Mouse (Mus musculus) midbrain, embryonic 13.5 days (tissue): ENCODE results near the gene Clk1. TPM values are rescaled to one million over a fixed set of nuclear protein-coding genes. Genes with fewer than 3 reads are reported as not detected.

Experiments used
- ATAC-seq: fragments of 200-750 bp; cut with Nextera tagmentation; 2 replicates; pipeline ENCODE4 v1.8.0; 2017; ENCODE audit warnings: mild to moderate bottlenecking, moderate TSS enrichment, moderate library complexity
- H3K27ac ChIP-seq: fragments of 300-500 bp; sonication (generic); 2 replicates; pipeline ENCODE4 v1.5.1; 2015; ENCODE audit warnings: inconsistent platforms, mild to moderate bottlenecking, moderate library complexity
- H3K27me3 ChIP-seq: fragments of 300-500 bp; sonication (generic); 2 replicates; pipeline ENCODE4 v1.6.1; 2015; ENCODE audit warnings: mild to moderate bottlenecking, inconsistent platforms
- H3K36me3 ChIP-seq: fragments of 300-500 bp; sonication (generic); 2 replicates; pipeline ENCODE4 v1.6.1; 2015; ENCODE audit warnings: mild to moderate bottlenecking, inconsistent platforms
- H3K4me1 ChIP-seq: fragments of 300-500 bp; sonication (generic); replicated peaks from 2 replicates; pipeline ENCODE4 v1.6.1; 2015; ENCODE audit warnings: inconsistent platforms
- H3K4me2 ChIP-seq: fragments of 300-500 bp; sonication (generic); replicated peaks from 2 replicates; pipeline ENCODE4 v1.6.1; 2015; ENCODE audit warnings: moderate library complexity, mild to moderate bottlenecking, inconsistent platforms
- H3K4me3 ChIP-seq: fragments of 300-500 bp; sonication (generic); replicated peaks from 2 replicates; pipeline ENCODE4 v1.5.1; 2015; ENCODE audit warnings: mild to moderate bottlenecking, inconsistent platforms
- H3K9ac ChIP-seq: fragments of 300-500 bp; sonication (generic); replicated peaks from 2 replicates; pipeline ENCODE4 v1.6.1; 2015; ENCODE audit warnings: mild to moderate bottlenecking, inconsistent platforms
- H3K9me3 ChIP-seq: fragments of 300-500 bp; sonication (generic); 2 replicates; pipeline ENCODE4 v1.6.1; 2016; ENCODE audit warnings: mild to moderate bottlenecking, inconsistent platforms
- WGBS: fragments of 180-500 bp; shearing (Covaris S2); methylation state at CpG from one replicate; pipeline ENCODE4 v1.1.7; 2015; 5-methylcytosine and 5-hydroxymethylcytosine counted together
- polyA plus RNA-seq: library from polyadenylated mRNA; unstranded; fragments of >200 nt; fragmentation: Nextera tagmentation; extraction: Ambion mirVana; gene quantifications from 2 replicates; pipeline ENCODE4 v1.2.1, GENCODE M21; 2015

Clk1 gene
- 171 and 194 TPM in 2 replicates for polyA plus RNA-seq

DNA sequence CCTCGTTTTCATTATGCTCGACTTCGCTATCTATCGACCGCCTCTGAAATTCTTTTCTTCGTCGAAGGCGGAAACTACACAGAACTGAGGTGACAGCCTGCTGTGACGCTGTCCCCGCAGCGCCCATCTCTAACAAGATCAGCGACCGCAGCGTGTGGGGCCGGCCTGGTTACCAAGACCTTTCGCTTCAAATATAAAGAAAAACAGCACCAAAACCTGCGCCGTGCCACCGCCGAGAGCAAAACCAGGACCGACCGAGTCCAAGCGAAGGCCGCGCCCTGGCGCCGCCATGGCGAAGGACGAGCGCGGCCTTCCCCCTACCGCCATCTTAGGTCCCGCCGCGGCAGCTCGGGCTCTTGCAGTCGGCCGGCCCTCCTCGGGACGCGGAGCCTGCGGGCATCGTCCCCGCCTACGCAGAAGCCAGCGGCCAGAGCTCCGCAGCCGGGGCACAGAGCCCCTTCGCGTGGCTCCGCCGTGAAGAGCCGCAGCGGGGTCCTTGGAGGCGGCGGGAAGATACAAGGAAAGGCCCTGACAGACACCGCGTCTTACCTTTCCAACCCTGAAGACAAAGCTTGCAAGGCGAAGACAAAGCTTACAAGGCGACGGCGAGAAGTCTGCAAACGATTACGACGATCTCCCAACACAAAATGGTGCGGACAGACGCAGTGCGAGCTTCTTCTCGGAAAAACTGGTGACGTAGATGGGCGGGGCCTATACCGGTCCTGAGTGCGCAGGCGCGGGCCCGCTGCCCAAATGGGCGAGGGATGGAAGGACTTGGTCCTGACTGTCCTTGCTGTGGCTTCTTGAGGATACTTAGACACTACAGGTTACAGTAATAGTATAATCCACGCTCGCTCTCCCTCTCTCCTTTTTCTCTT is at the start of gene Clk1:
Gene Clk1, minus strand, starts transcription at position 696 of the 878 bp plus-strand sequence.
- Histone ChIP-seq H3K27me3 (no peaks in the 10 kb centered on the region), H3K9me3 (no peaks in the 10 kb centered on the region), H3K4me1 (peaks cover 31% of the 10 kb centered on the region), H3K4me2 (peak within 1 kb of the TSS; percentile 78), H3K36me3 (peaks cover 25% of the 10 kb centered on the region), H3K4me3 (peak within 1 kb of the TSS; percentile 79), H3K27ac (peak within 1 kb of the TSS; percentile 97), H3K9ac (peak within 1 kb of the TSS; percentile 93)
- under 1% methylated on average over 79 of the region's 79 CpGs for WGBS
- peak; percentile 95 for ATAC-seq

DNA sequence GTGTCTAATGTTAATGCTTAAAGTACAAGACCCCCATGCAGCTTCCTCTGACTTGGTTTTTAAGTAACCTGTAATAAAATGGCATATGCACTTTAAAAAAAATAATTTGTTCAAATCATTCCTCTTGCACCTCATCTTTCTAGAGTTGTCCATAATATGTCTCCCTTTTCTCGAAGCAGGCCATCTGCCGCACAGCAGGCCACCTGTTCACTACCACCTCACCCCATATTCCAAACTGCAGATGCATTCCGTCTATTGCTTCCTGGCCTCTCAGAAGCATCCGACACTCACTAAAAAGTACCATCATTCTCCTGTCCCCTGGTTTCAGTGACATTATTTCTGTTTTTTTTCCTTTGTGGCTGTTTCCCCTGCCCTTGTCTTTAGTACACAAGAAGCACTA is 41.7 kb upstream of the Clk1 start:
- WGBS = 94% methylated on average over 4 of the region's 4 CpGs
- Histone ChIP-seq H3K36me3 (peaks cover 89% of the 10 kb centered on the region), H3K27ac (no peak overlapping the region), H3K9ac (no peak overlapping the region), H3K4me2 (no peak overlapping the region), H3K4me3 (no peak overlapping the region), H3K4me1 (no peaks in the 10 kb centered on the region), H3K27me3 (no peaks in the 10 kb centered on the region), H3K9me3 (no peaks in the 10 kb centered on the region)
- ATAC-seq = no peak

DNA sequence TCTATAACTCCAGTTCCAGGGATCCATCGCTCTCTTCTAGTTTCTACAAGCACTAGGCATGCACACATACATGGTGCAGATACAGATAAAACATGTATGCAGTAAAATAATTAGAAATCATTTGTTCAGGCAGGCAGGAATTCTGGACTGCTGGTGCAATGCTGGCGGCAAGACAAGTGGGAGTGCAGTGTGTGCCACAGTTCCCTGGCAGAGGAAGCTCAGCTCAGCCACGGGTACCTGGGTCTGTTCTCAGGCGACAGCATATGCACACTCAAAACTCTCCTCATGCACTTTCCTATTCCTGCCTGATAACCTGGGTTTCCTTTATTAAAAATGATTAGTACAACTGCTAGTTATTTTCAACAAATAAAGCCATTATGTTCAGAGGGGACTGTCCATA is 41.2 kb upstream of the Clk1 start:
- Histone ChIP-seq H3K27me3 (no peaks in the 10 kb centered on the region), H3K4me1 (no peaks in the 10 kb centered on the region), H3K36me3 (peaks cover 89% of the 10 kb centered on the region), H3K27ac (no peak overlapping the region), H3K4me2 (no peak overlapping the region), H3K4me3 (no peak overlapping the region), H3K9me3 (no peaks in the 10 kb centered on the region), H3K9ac (no peak overlapping the region)
- 92% methylated on average over 4 of the region's 4 CpGs for WGBS
- ATAC-seq = no peak

DNA sequence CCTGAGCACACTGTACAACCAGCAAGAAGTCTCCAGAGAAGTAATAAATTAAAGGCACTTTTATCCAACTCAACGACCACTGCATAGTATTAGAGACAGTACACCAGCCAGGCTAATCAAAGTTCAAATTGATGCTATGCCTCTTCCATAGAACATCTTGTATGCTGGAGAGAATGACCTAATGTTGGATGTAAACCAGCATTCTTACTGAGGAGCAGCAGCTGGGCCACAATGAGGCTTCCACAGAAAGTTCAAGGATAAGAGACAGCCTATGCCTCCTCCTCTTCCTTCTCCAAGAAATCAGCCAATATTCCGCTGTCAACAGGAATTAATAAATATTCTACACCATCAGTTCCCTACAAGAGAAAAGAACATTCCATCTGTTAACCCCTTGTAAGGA is 40.1 kb upstream of the Clk1 start:
- Histone ChIP-seq H3K9ac (no peak overlapping the region), H3K27me3 (no peaks in the 10 kb centered on the region), H3K4me1 (no peaks in the 10 kb centered on the region), H3K36me3 (peaks cover 87% of the 10 kb centered on the region), H3K27ac (no peak overlapping the region), H3K4me2 (no peak overlapping the region), H3K4me3 (no peak overlapping the region), H3K9me3 (no peaks in the 10 kb centered on the region)
- WGBS = 95% methylated on average over 2 of the region's 2 CpGs
- ATAC-seq = no peak

DNA sequence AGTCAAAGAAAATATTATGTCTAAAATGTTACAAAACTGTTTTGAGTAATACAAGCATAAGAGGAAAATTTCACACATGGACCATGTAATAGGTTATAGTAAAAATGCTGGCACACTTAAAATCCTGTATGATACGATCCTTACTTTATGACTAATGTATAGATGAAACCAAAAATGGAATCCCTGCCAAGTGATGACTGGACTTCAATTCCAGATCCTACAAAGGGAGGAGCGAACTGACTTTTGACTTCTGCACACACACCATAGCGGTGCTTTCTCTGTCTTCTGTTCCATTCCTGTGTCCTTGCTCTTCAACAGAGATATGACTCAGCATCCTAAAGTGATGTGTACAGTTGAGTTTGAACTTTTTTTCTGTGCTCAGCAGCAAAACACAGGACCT is 36.7 kb upstream of the Clk1 start:
- H3K9ac ChIP-seq = no peak overlapping the region
- ATAC-seq = no peak
- no peaks in the 10 kb centered on the region for H3K4me1 ChIP-seq
- WGBS = 98% methylated on average over 3 of the region's 3 CpGs
- peaks cover 96% of the 10 kb centered on the region for H3K36me3 ChIP-seq
- no peak overlapping the region for H3K4me2 ChIP-seq
- H3K4me3 ChIP-seq = no peak overlapping the region
- no peaks in the 10 kb centered on the region for H3K9me3 ChIP-seq
- no peak overlapping the region for H3K27ac ChIP-seq
- H3K27me3 ChIP-seq = no peaks in the 10 kb centered on the region

DNA sequence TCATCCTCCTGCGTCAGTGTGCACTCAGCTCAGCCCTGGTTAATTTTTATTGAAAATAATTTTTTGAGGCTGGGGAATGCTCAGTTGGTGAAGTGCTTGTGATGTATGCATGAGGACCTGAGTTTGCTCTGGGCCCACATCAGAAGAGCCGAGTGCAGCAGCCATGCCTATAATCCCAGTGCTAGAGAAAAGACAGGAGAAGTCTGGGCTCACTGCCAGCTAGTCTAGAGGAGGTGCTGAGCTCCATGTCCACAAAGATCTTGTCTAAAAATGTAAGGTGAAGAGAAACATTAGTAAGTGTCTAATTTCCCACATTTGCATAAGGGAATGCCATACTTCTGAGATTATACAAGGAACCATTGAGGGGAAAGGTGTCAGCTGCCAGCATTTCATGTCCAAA is 35.0 kb upstream of the Clk1 start:
- Histone ChIP-seq H3K4me2 (no peak overlapping the region), H3K9me3 (no peaks in the 10 kb centered on the region), H3K4me3 (no peak overlapping the region), H3K27me3 (no peaks in the 10 kb centered on the region), H3K4me1 (no peaks in the 10 kb centered on the region), H3K9ac (no peak overlapping the region), H3K27ac (no peak overlapping the region), H3K36me3 (peaks cover 96% of the 10 kb centered on the region)
- 93% methylated on average over 2 of the region's 2 CpGs for WGBS
- no peak for ATAC-seq

DNA sequence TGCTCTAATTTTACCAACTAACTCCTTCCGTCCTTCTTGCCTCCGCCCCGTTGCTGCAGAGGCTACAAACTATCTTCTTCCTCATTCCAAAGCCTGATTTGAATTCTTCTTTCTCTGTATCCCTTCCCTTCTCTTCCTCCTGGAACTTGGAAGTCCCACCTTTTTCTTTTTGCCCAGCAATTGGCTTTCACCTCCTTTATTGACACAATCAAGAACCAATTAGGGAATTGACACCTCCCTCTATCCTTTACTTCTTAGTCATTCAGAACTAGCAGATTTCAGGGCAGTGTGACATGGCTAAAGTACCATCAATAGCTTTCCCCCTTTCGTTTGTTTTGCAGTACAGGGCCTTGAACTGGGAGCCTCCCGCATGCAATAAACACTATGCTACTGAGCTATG is 34.3 kb upstream of the Clk1 start:
- H3K4me2 ChIP-seq = no peak overlapping the region

DNA sequence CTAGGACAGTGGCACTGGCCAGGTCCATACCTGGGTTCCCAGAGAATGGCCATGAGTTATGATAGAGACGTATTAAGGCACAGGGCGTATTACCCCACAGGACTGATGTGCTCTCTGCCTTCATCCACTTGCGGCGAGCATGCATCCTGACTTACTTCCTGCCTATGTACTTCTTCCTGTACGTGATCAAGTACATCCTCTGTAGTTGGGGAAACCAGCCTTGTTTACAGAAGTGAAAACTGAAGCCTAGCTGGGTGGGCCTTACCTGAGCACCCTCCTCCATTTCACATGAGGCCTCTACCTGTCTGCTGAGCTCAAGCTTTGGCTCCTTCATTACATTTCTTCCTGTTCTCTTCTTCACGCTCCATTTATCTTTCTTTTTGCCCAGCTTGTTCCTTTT is 30.4 kb upstream of the Clk1 start:
- Histone ChIP-seq H3K36me3 (peaks cover 91% of the 10 kb centered on the region), H3K9ac (no peak overlapping the region), H3K4me2 (no peak overlapping the region), H3K27ac (no peak overlapping the region), H3K9me3 (no peaks in the 10 kb centered on the region), H3K4me1 (0 out of 2 replicates have a peak, but pooled peaks cover 5% of the 10 kb centered on the region), H3K4me3 (no peak overlapping the region), H3K27me3 (no peaks in the 10 kb centered on the region)
- no peak for ATAC-seq
- WGBS = 96% methylated on average over 6 of the region's 6 CpGs

More for the DNA sequence above, 34.3 kb upstream of the Clk1 start:
- no peaks in the 10 kb centered on the region for H3K9me3 ChIP-seq
- no peaks in the 10 kb centered on the region for H3K4me1 ChIP-seq
- H3K9ac ChIP-seq = no peak overlapping the region
- no peak overlapping the region for H3K4me3 ChIP-seq
- WGBS = 95% methylated on average over 5 of the region's 5 CpGs
- ATAC-seq = no peak
- peaks cover 96% of the 10 kb centered on the region for H3K36me3 ChIP-seq
- H3K27ac ChIP-seq = no peak overlapping the region
- no peaks in the 10 kb centered on the region for H3K27me3 ChIP-seq

DNA sequence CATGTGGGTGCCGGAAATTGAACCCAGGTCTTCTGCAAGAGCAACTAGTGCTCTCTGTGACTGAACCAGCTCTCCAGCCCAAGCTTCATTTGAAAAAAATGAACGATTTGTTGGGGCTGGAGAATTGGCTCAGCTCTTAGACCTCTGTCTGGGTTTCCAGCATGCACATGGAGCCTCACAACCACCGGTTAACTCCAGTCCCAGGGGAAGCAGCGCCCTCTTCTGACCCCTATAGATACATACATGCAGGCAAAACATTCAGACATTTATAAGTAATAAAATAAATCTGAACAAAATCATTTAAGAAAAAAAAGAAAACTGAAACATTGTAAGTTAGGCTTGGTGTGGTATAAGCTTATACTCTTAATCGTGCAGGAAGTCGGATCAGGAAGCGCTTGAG is 24.5 kb upstream of the Clk1 start:
- 92% methylated on average over 7 of the region's 7 CpGs for WGBS
- H3K27ac ChIP-seq = no peak overlapping the region
- no peak for ATAC-seq
- H3K27me3 ChIP-seq = no peaks in the 10 kb centered on the region
- H3K4me2 ChIP-seq = no peak overlapping the region
- H3K9ac ChIP-seq = no peak overlapping the region
- H3K9me3 ChIP-seq = no peaks in the 10 kb centered on the region
- H3K36me3 ChIP-seq = peaks cover 49% of the 10 kb centered on the region
- peaks cover 37% of the 10 kb centered on the region for H3K4me1 ChIP-seq
- no peak overlapping the region for H3K4me3 ChIP-seq

DNA sequence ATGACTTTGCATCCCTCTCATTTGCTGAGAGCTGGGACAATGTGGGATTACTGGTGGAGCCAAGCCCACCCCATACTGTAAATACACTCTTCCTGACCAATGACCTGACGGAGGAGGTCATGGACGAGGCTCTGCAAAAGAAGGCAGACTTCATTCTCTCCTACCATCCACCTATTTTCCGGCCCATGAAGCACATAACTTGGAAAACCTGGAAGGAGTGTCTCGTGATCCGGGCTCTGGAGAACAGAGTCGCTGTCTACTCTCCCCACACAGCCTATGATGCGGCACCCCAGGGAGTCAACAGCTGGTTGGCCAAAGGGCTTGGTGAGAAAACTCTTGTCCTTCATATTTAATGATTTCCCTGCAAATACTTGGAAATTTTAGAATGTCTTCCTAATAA is 23.9 kb upstream of the Clk1 start:
- Histone ChIP-seq H3K27ac (no peak overlapping the region), H3K9ac (no peak overlapping the region), H3K4me1 (peaks cover 37% of the 10 kb centered on the region), H3K4me3 (no peak overlapping the region), H3K9me3 (no peaks in the 10 kb centered on the region), H3K27me3 (no peaks in the 10 kb centered on the region), H3K36me3 (peaks cover 43% of the 10 kb centered on the region), H3K4me2 (no peak overlapping the region)
- no peak for ATAC-seq
- WGBS = 97% methylated on average over 7 of the region's 7 CpGs

DNA sequence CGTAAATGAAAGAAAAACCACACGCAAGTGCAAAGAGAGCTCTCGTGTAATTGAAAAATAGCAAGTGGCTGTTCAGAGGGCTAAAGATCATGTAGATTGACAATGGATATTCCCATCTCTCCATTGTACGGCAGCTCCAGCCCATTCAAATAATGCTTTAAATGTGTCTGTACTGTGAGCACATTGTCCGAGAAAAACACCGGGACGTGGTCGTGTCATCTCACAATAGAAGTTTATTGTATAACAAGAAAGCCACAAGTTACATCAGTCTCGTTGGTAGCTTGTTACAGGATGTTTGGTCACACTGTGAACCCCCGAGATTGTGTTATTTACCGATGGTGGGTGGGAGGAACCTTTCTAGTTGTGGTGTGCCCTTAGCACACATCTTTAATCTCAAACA is 22.0 kb upstream of the Clk1 start:
- peak; percentile 15 for ATAC-seq
- 10% methylated on average over 11 of the region's 11 CpGs for WGBS

DNA sequence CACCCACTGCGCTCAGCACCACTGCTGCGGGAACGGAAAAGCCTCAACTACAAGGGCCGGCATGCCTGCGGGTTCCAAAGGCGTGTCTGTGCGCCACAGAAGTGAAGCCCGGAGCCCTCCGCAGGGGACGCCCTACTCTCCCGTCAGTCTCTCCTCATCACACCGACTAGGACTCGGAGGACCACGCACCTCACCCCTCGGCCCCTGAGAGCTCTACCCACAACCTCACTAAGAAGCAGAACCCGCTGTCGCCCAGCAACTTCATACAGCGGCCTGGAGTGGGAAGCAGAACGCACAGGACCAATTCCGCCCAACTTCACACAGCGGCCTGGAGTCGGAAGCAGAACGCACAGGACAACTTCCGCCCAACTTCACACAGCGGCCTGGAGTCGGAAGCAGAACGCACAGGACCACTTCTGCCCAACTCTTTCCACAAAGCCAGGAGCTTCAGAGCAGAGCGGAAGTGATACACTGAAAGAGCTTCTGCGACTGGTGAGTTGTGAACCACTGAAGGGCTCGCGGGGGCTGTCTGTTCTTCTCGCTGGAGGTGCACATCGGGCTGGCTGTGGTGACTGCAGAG is 21.4 kb upstream of the Clk1 start, which contains the start of the genes Nif3l1 and Ppil3:
Gene Nif3l1, plus strand, starts transcription at position 9 of the 580 bp plus-strand sequence.
Gene Ppil3, minus strand, starts transcription at position 344 of the 580 bp plus-strand sequence.
- Histone ChIP-seq H3K4me1 (peaks cover 37% of the 10 kb centered on the region), H3K4me3 (peak within 1 kb of the TSS; percentile 72), H3K27ac (peak within 1 kb of the TSS; percentile 92), H3K36me3 (peaks cover 40% of the 10 kb centered on the region), H3K9ac (peak within 1 kb of the TSS; percentile 79), H3K4me2 (peak within 1 kb of the TSS; percentile 78), H3K9me3 (no peaks in the 10 kb centered on the region), H3K27me3 (no peaks in the 10 kb centered on the region)
- 0% methylated on average over 33 of the region's 33 CpGs for WGBS
- peak; percentile 98 for ATAC-seq

More for the DNA sequence above, 22.0 kb upstream of the Clk1 start:
- Histone ChIP-seq H3K36me3 (peaks cover 41% of the 10 kb centered on the region), H3K27ac (peak overlapping the region; percentile 92), H3K4me2 (peak overlapping the region; percentile 78), H3K4me3 (peak overlapping the region; percentile 72), H3K9ac (peak overlapping the region; percentile 79), H3K27me3 (no peaks in the 10 kb centered on the region), H3K4me1 (peaks cover 37% of the 10 kb centered on the region), H3K9me3 (no peaks in the 10 kb centered on the region)
